Mouse (Mus musculus) ES-E14 (cell line): Measurements from ENCODE around the gene Hoxb3. TPM values are rescaled to one million over a fixed set of nuclear protein-coding genes. Genes with fewer than 3 reads are reported as not detected.
A peak's percentile ranks its signal among the peaks of the same experiment; 100 is the strongest.

ENCODE experiments used
- DNase-seq: peaks from one replicate; pipeline ENCODE4 v3.0.0-alpha.2; 2013; ENCODE audit warnings: low read depth, low spot score
- H3K27ac ChIP-seq: 2 replicates; pipeline ENCODE4 v1.5.1; 2012; ENCODE audit warnings: low read depth, mild to moderate bottlenecking, low read length, moderate library complexity, mixed read lengths; ENCODE audit not compliant: poor library complexity, insufficient read depth, severe bottlenecking
- H3K36me3 ChIP-seq: 2 replicates; pipeline ENCODE4 v1.6.1; 2012; ENCODE audit warnings: mild to moderate bottlenecking, low read length, moderate library complexity, mixed read lengths; ENCODE audit not compliant: control insufficient read depth, poor library complexity, insufficient read depth, severe bottlenecking
- H3K4me1 ChIP-seq, 2 experiments: fragments of 150-350 bp in 1 of 2; sonication (generic) in 1 of 2; 2 replicates each; pipeline ENCODE4 v1.6.1; 2012; ENCODE audit warnings: low read length in 2 of 2, mild to moderate bottlenecking in 1 of 2, mixed read lengths in 1 of 2; ENCODE audit not compliant: control insufficient read depth in 2 of 2, insufficient read depth in 2 of 2, poor library complexity in 1 of 2
- H3K4me3 ChIP-seq, 2 experiments: fragments of 150-350 bp in 1 of 2; sonication (generic) in 1 of 2; 2 replicates each; pipeline ENCODE4 v1.5.1; 2012; ENCODE audit warnings: low read length in 2 of 2, low read depth in 1 of 2, mild to moderate bottlenecking in 1 of 2, mixed read lengths in 1 of 2; ENCODE audit not compliant: insufficient read depth in 1 of 2, poor library complexity in 1 of 2, severe bottlenecking in 1 of 2
- H3K9ac ChIP-seq: 2 replicates; pipeline ENCODE4 v1.6.1; 2012; ENCODE audit warnings: low read depth, mild to moderate bottlenecking, low read length, mixed read lengths; ENCODE audit not compliant: poor library complexity, insufficient read depth, severe bottlenecking
- H3K9me3 ChIP-seq: fragments of 150-350 bp; sonication (generic); 2 replicates; pipeline ENCODE4 v1.6.1; 2012; ENCODE audit warnings: low read depth, mild to moderate bottlenecking, low read length; ENCODE audit not compliant: control insufficient read depth, insufficient read depth
- CHD2 ChIP-seq: IDR thresholded peaks from 2 replicates; pipeline ENCODE4 v1.6.1; 2014; ENCODE audit warnings: mild to moderate bottlenecking, low read depth, low read length, inconsistent platforms
- HCFC1 ChIP-seq: IDR thresholded peaks from 2 replicates; pipeline ENCODE4 v1.6.1; 2012; ENCODE audit warnings: low read length, inconsistent platforms, borderline replicate concordance; ENCODE audit not compliant: insufficient read depth
- MAFK ChIP-seq: IDR thresholded peaks from 2 replicates; pipeline ENCODE4 v1.6.1; 2014; ENCODE audit warnings: mild to moderate bottlenecking, low read depth, low read length, inconsistent platforms; ENCODE audit not compliant: insufficient read depth
- ZC3H11A ChIP-seq: IDR thresholded peaks from 2 replicates; pipeline ENCODE4 v1.6.1; 2012; ENCODE audit warnings: low read depth, mild to moderate bottlenecking, inconsistent platforms, low read length, borderline replicate concordance
- ZNF384 ChIP-seq: IDR thresholded peaks from 2 replicates; pipeline ENCODE4 v1.6.1; 2012; ENCODE audit warnings: low read depth, low read length, inconsistent platforms
- in situ Hi-C, 2 experiments: fragments of 600-800 bp; cut with MboI; formaldehyde crosslinking; loops; one replicate each; pipeline ENCODE4 v1.15.1; 2025; ENCODE audit warnings: low sequenced_read_pairs in 2 of 2, inconsistent platforms in 1 of 2; ENCODE audit not compliant: unreplicated experiment in 2 of 2
- total RNA-seq: library from RNA; depleted of rRNA; stranded (reverse); fragments of 300-350 nt; gene quantifications from 2 replicates; pipeline ENCODE4 v1.2.3, GENCODE M21; 2012

Hoxb3 gene
- total RNA-seq, 1 experiment: 0.54 TPM

GRCm38 (mm10) chr11:96287411-96287810 is 35.7 kb upstream of the Hoxb3 start:
- Histone ChIP-seq H3K9ac (no peak overlapping the region), H3K27ac (no peak overlapping the region), H3K4me1 (peaks cover 0 to 9% of the 10 kb centered on the region in 2 experiments; a peak in 1 of 4 replicates), H3K36me3 (no peaks in the 10 kb centered on the region), H3K9me3 (no peaks in the 10 kb centered on the region), H3K4me3 (peak overlapping the region in 1 of 2 experiments; percentile 67; a peak in 2 of 4 replicates)
- no peak for DNase-seq
- in situ Hi-C loops: loop anchor here in 1 of 2 experiments (10.0 to 25.0 kb wide), 2 partner anchors 47 to 575 kb away; no protein-coding TSS in a partner anchor
- no peak for TF ChIP-seq ZC3H11A

DNA sequence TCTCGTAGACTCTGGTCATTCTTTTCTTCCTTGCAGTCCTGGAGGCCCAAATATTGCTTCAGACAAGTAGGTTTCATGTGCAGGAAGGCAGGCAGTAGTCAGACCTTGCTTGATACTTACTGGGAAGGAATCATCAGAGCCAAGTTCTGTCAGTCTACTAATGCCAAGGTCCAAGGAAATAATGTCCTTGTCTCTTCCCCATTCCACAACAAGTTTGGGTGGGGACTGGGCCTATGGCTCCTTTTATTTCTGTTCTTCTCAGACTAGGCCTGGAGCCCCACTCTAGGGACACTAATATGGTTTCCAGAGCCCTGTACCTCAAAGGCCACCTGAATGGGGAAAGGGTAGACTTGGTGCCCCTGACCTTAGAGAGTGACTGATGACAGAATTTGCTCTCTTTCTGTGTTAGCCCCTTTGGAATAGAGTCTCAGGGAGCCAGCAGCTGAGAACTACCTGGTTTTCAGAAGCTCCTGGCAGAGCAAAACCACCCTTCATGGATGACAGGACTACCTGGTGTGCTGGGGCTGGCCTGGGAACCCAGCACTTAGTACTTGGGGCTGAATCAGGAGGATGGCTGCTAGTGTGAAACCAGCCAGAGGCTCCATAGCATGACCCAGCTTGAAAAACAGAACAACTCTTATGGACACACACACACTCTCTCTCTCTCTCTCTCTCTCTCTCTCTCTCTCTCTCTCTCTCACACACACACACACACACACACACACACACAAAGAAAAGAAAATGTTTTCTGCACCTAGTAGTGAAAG is 34.5 kb upstream of the Hoxb3 start:
- no peak for DNase-seq
- H3K9me3 ChIP-seq: no peaks in the 10 kb centered on the region
- peaks cover 0 to 9% of the 10 kb centered on the region in 2 experiments; a peak in 2 of 4 replicates for H3K4me1 ChIP-seq
- TF ChIP-seq HCFC1: no peak
- no peak for TF ChIP-seq ZC3H11A
- TF ChIP-seq CHD2: no peak
- no peak for TF ChIP-seq ZNF384
- TF ChIP-seq MAFK: no peak
- H3K36me3 ChIP-seq: no peaks in the 10 kb centered on the region
- no peak overlapping the region for H3K9ac ChIP-seq
- H3K27ac ChIP-seq: no peak overlapping the region
- in situ Hi-C loops: loop anchor here in 1 of 2 experiments (10.0 to 25.0 kb wide), 2 partner anchors 46 to 574 kb away; no protein-coding TSS in a partner anchor
- no peak overlapping the region for H3K4me3 ChIP-seq

DNA sequence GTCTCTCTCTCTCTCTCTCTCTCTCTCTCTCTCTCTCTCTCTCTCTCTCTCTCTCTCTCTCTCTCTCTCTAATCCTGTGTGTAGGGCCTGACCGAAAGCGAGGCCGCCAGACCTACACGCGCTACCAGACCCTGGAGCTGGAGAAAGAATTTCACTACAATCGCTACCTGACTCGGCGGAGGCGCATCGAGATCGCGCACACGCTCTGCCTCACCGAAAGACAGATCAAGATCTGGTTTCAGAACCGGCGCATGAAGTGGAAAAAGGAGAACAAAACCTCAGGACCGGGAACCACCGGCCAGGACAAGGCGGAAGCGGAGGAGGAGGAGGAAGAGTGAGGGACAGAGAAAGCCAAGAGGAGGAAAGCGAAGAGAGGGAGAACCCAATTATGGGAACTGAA is 33.8 kb upstream of the Hoxb3 start:
- H3K4me1 ChIP-seq: peaks cover 0 to 7% of the 10 kb centered on the region in 2 experiments; a peak in 2 of 4 replicates
- in situ Hi-C loops: loop anchor here in 1 of 2 experiments (10.0 to 25.0 kb wide), 2 partner anchors 46 to 573 kb away; no protein-coding TSS in a partner anchor
- no peak overlapping the region for H3K9ac ChIP-seq
- H3K4me3 ChIP-seq: no peak overlapping the region
- H3K27ac ChIP-seq: no peak overlapping the region
- no peaks in the 10 kb centered on the region for H3K9me3 ChIP-seq
- no peak for TF ChIP-seq CHD2
- TF ChIP-seq HCFC1: no peak
- no peak for TF ChIP-seq ZNF384
- TF ChIP-seq MAFK: no peak
- no peak for TF ChIP-seq ZC3H11A
- no peaks in the 10 kb centered on the region for H3K36me3 ChIP-seq
- no peak for DNase-seq

- no peak overlapping the region for H3K4me3 ChIP-seq
- no peaks in the 10 kb centered on the region for H3K36me3 ChIP-seq
- no peak for TF ChIP-seq CHD2
- no peak for TF ChIP-seq MAFK
- TF ChIP-seq ZNF384: no peak
- TF ChIP-seq HCFC1: no peak
- TF ChIP-seq ZC3H11A: no peak
- in situ Hi-C loops: loop anchor here (10.0 to 25.0 kb wide), 3 partner anchors 45 to 572 kb away; partner anchors contain the start of gene Hoxb2 (in 1 of the 2)
- H3K9me3 ChIP-seq: no peaks in the 10 kb centered on the region
- peaks cover 0 to 5% of the 10 kb centered on the region in 2 experiments; a peak in 2 of 4 replicates for H3K4me1 ChIP-seq
- H3K9ac ChIP-seq: no peak overlapping the region
- H3K27ac ChIP-seq: no peak overlapping the region
- no peak for DNase-seq
Measured at GRCm38 (mm10) chr11:96289837-96290236, 33.3 kb upstream of the Hoxb3 start.

GRCm38 (mm10) chr11:96290705-96291355 is 32.3 kb upstream of the Hoxb3 start:
- no peak for DNase-seq
- Histone ChIP-seq H3K36me3 (no peaks in the 10 kb centered on the region), H3K4me1 (peaks cover 0 to 3% of the 10 kb centered on the region in 2 experiments; a peak in 2 of 4 replicates), H3K9ac (no peak overlapping the region), H3K9me3 (no peaks in the 10 kb centered on the region), H3K27ac (no peak overlapping the region), H3K4me3 (no peak overlapping the region)
- in situ Hi-C loops: loop anchor here (10.0 to 25.0 kb wide), 2 partner anchors 64 to 571 kb away; partner anchors contain the start of gene Hoxb2 (in 1 of the 2)
- TF ChIP-seq MAFK (no peak), ZNF384 (no peak), CHD2 (no peak), HCFC1 (no peak), ZC3H11A (no peak)
